12 mouse cellular contexts compared by ENCODE assay signal in genomic region chr4:126248261-126248868, GRCm38 (mm10). TPM values are rescaled to one million over a fixed set of nuclear protein-coding genes. Genes with fewer than 3 reads are reported as not detected.
DNase-seq lines count a peak whose midpoint lies in the region; ATAC-seq and TF ChIP-seq lines count a peak whose summit lies in the region.
"Had no signal": no experiment of that assay in that cellular context is flagged by ENCODE, and none has a peak within 500 bp of the region (broad histone marks: within the 10 kb centered on the region; RNA-seq: fewer than 3 reads in every experiment).

No protein-coding gene starts in this region.

- H3K27ac ChIP-seq in cerebellum, adult 2 months (ENCODE audit: insufficient read depth, low read length) = peak overlapping the region; percentile 34
- peak overlapping the region; percentile 76 for H3K27ac ChIP-seq in forebrain, embryonic 12.5 days
- H3K27ac ChIP-seq in midbrain, embryonic 12.5 days (replicated peaks) = peak overlapping the region; percentile 76
- no peak overlapping the region for H3K27ac ChIP-seq in intestine, postnatal 0 days (ENCODE audit: low read depth, low read length)

- no peak for TF ChIP-seq POLR2A in cerebellum, adult 2 months (IDR thresholded peaks at IDR 0.05; ENCODE audit: borderline replicate concordance, insufficient read depth, low read length)

- peaks cover 23% of the 10 kb centered on the region for H3K36me3 ChIP-seq in forebrain, embryonic 12.5 days (replicated peaks)
- peaks cover 18% of the 10 kb centered on the region; the same call in 1 of the 2 replicates for H3K36me3 ChIP-seq in midbrain, embryonic 12.5 days
- H3K36me3 ChIP-seq in intestine, postnatal 0 days (ENCODE audit: control insufficient read depth, insufficient read depth) = no peaks in the 10 kb centered on the region; the same call in 1 of the 2 replicates

- H3K9ac ChIP-seq in forebrain, embryonic 12.5 days = peak overlapping the region; percentile 39; the same call in 1 of the 2 replicates
- peak overlapping the region; percentile 17; the same call in 1 of the 2 replicates for H3K9ac ChIP-seq in midbrain, embryonic 12.5 days (replicated peaks)
- H3K9ac ChIP-seq in intestine, postnatal 0 days (ENCODE audit: low read depth, low read length) = no peak overlapping the region

- WGBS in cerebellum, adult 2 months = 17% methylated on average over 11 of the region's 11 CpGs
- 8% methylated on average over 11 of the region's 11 CpGs for WGBS in forebrain, embryonic 12.5 days
- 12% methylated on average over 11 of the region's 11 CpGs for WGBS in midbrain, embryonic 12.5 days
- WGBS in intestine, postnatal 0 days = 47% methylated on average over 11 of the region's 11 CpGs

- no peak for ATAC-seq in forebrain, embryonic 12.5 days (ENCODE audit: low FRiP score)
- peak; percentile 62; the same call in 1 of the 2 replicates for ATAC-seq in midbrain, embryonic 12.5 days (ENCODE audit: low FRiP score, low read depth)
- no peak for ATAC-seq in erythroblast, adult 5-6 weeks (replicated peaks; ENCODE audit: low FRiP score, poor library complexity, severe bottlenecking)
- ATAC-seq in intestine, postnatal 0 days = no peak

- no peak for DNase-seq in cerebellum, adult 2 months
- no peak for DNase-seq in cerebellum, postnatal 4 days (ENCODE audit: low spot score in 2 of 2)
- peak; percentile 99 for DNase-seq in R1 (ENCODE audit: low read depth, low spot score)
- no peak for DNase-seq in left cerebral cortex, postnatal 14 days (ENCODE audit: low spot score in 2 of 2)
- DNase-seq: cerebellum, postnatal 14 days; heart, adult 18-20 months had no signal

- H3K9me3 ChIP-seq in forebrain, embryonic 12.5 days = no peaks in the 10 kb centered on the region
- H3K9me3 ChIP-seq in midbrain, embryonic 12.5 days = no peaks in the 10 kb centered on the region
- no peaks in the 10 kb centered on the region for H3K9me3 ChIP-seq in intestine, postnatal 0 days (ENCODE audit: control insufficient read depth)

- intact Hi-C loops in left cerebral cortex, postnatal 14 days (cut with DNase I) = no loop called here

- TF ChIP-seq CTCF in cerebellum, adult 2 months (IDR thresholded peaks at IDR 0.05; ENCODE audit: borderline replicate concordance, insufficient read depth, low read depth, low read length) = no peak
- no peak for TF ChIP-seq CTCF in intestine, postnatal 0 days (IDR thresholded peaks at IDR 0.05; ENCODE audit: low read depth)

- peak overlapping the region; percentile 8; the same call in 1 of the 2 replicates for H3K4me2 ChIP-seq in forebrain, embryonic 12.5 days
- H3K4me2 ChIP-seq in midbrain, embryonic 12.5 days (replicated peaks) = peak overlapping the region; percentile 18
- H3K4me2 ChIP-seq in intestine, postnatal 0 days (replicated peaks; ENCODE audit: low read depth) = no peak overlapping the region
- H3K4me2 ChIP-seq: liver, embryonic 11.5 days had no signal

- peaks cover 67% of the 10 kb centered on the region for H3K4me1 ChIP-seq in cerebellum, adult 2 months (ENCODE audit: control insufficient read depth, insufficient read depth, low read length)
- H3K4me1 ChIP-seq in forebrain, embryonic 12.5 days = peaks cover 65% of the 10 kb centered on the region
- peaks cover 64% of the 10 kb centered on the region for H3K4me1 ChIP-seq in midbrain, embryonic 12.5 days
- H3K4me1 ChIP-seq in intestine, postnatal 0 days (replicated peaks; ENCODE audit: control insufficient read depth, insufficient read depth, low read length) = no peaks in the 10 kb centered on the region

- no peak overlapping the region for H3K4me3 ChIP-seq in cerebellum, adult 2 months (replicated peaks; ENCODE audit: insufficient read depth, low read depth, low read length)
- no peak overlapping the region for H3K4me3 ChIP-seq in forebrain, embryonic 12.5 days (replicated peaks)
- peak overlapping the region; percentile 6; the same call in 1 of the 2 replicates for H3K4me3 ChIP-seq in midbrain, embryonic 12.5 days
- no peak overlapping the region for H3K4me3 ChIP-seq in intestine, postnatal 0 days (ENCODE audit: low read depth, low read length)

- H3K27me3 ChIP-seq in cerebellum, adult 2 months (ENCODE audit: control insufficient read depth, insufficient read depth, low read length) = no peaks in the 10 kb centered on the region
- H3K27me3 ChIP-seq in forebrain, embryonic 12.5 days = no peaks in the 10 kb centered on the region
- H3K27me3 ChIP-seq in midbrain, embryonic 12.5 days = no peaks in the 10 kb centered on the region
- H3K27me3 ChIP-seq in intestine, postnatal 0 days (replicated peaks; ENCODE audit: control insufficient read depth, insufficient read depth, low read length) = no peaks in the 10 kb centered on the region

RNA-seq across cellular contexts. Expression of gene Map7d1, which starts 7.8 kb away (rescaled TPM):
- polyA plus RNA-seq in cerebellum, adult 2 months (2012; rRNA removed) = 274 and 283 TPM in 2 replicates
- polyA plus RNA-seq in forebrain, embryonic 12.5 days (2016; fragmentation: Nextera tagmentation; extraction: Ambion mirVana) = 104 and 105 TPM in 2 replicates
- 135 and 142 TPM in 2 replicates for polyA plus RNA-seq in midbrain, embryonic 12.5 days (2016; fragmentation: Nextera tagmentation; extraction: Ambion mirVana)
- 3.3 and 7.3 TPM in 2 replicates for total RNA-seq in erythroblast, adult 5-6 weeks (2015; ENCODE audit: low replicate concordance)
- total RNA-seq in erythroblast, adult 5-6 weeks (2017; ENCODE audit: low replicate concordance) = 7.7 and 17.0 TPM in 2 replicates
- 11.7 and 12.2 TPM in 2 replicates for polyA plus RNA-seq in intestine, postnatal 0 days (2015; fragmentation: Nextera tagmentation; extraction: Ambion mirVana)
- 100 to 1,000 TPM; 241 to 264 TPM for total RNA-seq in left cerebral cortex, postnatal 14 days (2021)

RNA-seq across cellular contexts. Expression of gene Trappc3, which starts 13.8 kb away (rescaled TPM):
- polyA plus RNA-seq in cerebellum, adult 2 months (2012; rRNA removed) = 175 TPM in 2 replicates
- polyA plus RNA-seq in forebrain, embryonic 12.5 days (2016; fragmentation: Nextera tagmentation; extraction: Ambion mirVana) = 104 and 108 TPM in 2 replicates
- 103 and 108 TPM in 2 replicates for polyA plus RNA-seq in midbrain, embryonic 12.5 days (2016; fragmentation: Nextera tagmentation; extraction: Ambion mirVana)
- 8.3 and 12.7 TPM in 2 replicates for total RNA-seq in erythroblast, adult 5-6 weeks (2015; ENCODE audit: low replicate concordance)
- 10.7 and 14.2 TPM in 2 replicates for total RNA-seq in erythroblast, adult 5-6 weeks (2017; ENCODE audit: low replicate concordance)
- 115 and 126 TPM in 2 replicates for polyA plus RNA-seq in intestine, postnatal 0 days (2015; fragmentation: Nextera tagmentation; extraction: Ambion mirVana)
- total RNA-seq in left cerebral cortex, postnatal 14 days (2021) = 10 to 100 TPM; 82.0 to 85.4 TPM

RNA-seq across cellular contexts. Expression of gene Col8a2, which starts 38.2 kb away (rescaled TPM):
- polyA plus RNA-seq in cerebellum, adult 2 months (2012; rRNA removed) = 0.93 and 2.0 TPM in 2 replicates
- polyA plus RNA-seq in forebrain, embryonic 12.5 days (2016; fragmentation: Nextera tagmentation; extraction: Ambion mirVana) = 16.0 and 22.6 TPM in 2 replicates
- 21.7 and 41.3 TPM in 2 replicates for polyA plus RNA-seq in midbrain, embryonic 12.5 days (2016; fragmentation: Nextera tagmentation; extraction: Ambion mirVana)
- total RNA-seq in erythroblast, adult 5-6 weeks (2015; ENCODE audit: low replicate concordance) = not detected in 2 replicates
- not detected in 2 replicates for total RNA-seq in erythroblast, adult 5-6 weeks (2017; ENCODE audit: low replicate concordance)
- 1.5 and 2.2 TPM in 2 replicates for polyA plus RNA-seq in intestine, postnatal 0 days (2015; fragmentation: Nextera tagmentation; extraction: Ambion mirVana)
- 1 to 10 TPM; 2.9 to 3.4 TPM for total RNA-seq in left cerebral cortex, postnatal 14 days (2021)
- total RNA-seq: megakaryocyte-erythroid progenitor cell, adult 5-6 weeks had no signal

RNA-seq across cellular contexts. Expression of gene Thrap3, which starts 45.8 kb away (rescaled TPM):
- polyA plus RNA-seq in cerebellum, adult 2 months (2012; rRNA removed) = 122 TPM in 2 replicates
- 284 and 305 TPM in 2 replicates for polyA plus RNA-seq in forebrain, embryonic 12.5 days (2016; fragmentation: Nextera tagmentation; extraction: Ambion mirVana)
- 265 and 274 TPM in 2 replicates for polyA plus RNA-seq in midbrain, embryonic 12.5 days (2016; fragmentation: Nextera tagmentation; extraction: Ambion mirVana)
- total RNA-seq in erythroblast, adult 5-6 weeks (2015; ENCODE audit: low replicate concordance) = 40.5 and 74.0 TPM in 2 replicates
- total RNA-seq in erythroblast, adult 5-6 weeks (2017; ENCODE audit: low replicate concordance) = 130 and 133 TPM in 2 replicates
- 56.7 and 67.5 TPM in 2 replicates for polyA plus RNA-seq in intestine, postnatal 0 days (2015; fragmentation: Nextera tagmentation; extraction: Ambion mirVana)
- 100 to 1,000 TPM; 129 to 147 TPM for total RNA-seq in left cerebral cortex, postnatal 14 days (2021)
